Mouse (Mus musculus): ENCODE measurements around the gene Psma3. TPM values are rescaled to one million over a fixed set of nuclear protein-coding genes. Genes with fewer than 3 reads are reported as not detected.

Gene Psma3
- polyA plus RNA-seq, 1 experiment = 196 TPM

- DNase-seq (ENCODE audit: extremely low spot score in 1 of 2, low spot score in 1 of 2) = no peak
Observed at GRCm38 (mm10) chr12:71043571-71043970, 69.2 kb downstream of the Psma3 start.

GRCm38 (mm10) chr12:71044488-71044887 lies 70.1 kb downstream of the Psma3 start:
- DNase-seq (ENCODE audit: extremely low spot score in 1 of 2, low spot score in 1 of 2) = no peak

Other genes with a start within 250 kb of the Psma3 start
- 22.6 and 22.8 TPM in 2 replicates for gene Frmd6, start 149.1 kb upstream of the Psma3 start, polyA plus RNA-seq (2012; rRNA removed)
- 70.7 and 78.0 TPM in 2 replicates for gene Actr10, start 36.8 kb upstream of the Psma3 start, polyA plus RNA-seq (2012; rRNA removed)
- gene Arid4a, start 41.4 kb downstream of the Psma3 start, polyA plus RNA-seq (2012; rRNA removed) = 22.2 and 23.2 TPM in 2 replicates
- gene Tomm20l, start 136.8 kb downstream of the Psma3 start, polyA plus RNA-seq (2012; rRNA removed) = not detected in 2 replicates
- 76.5 and 92.6 TPM in 2 replicates for gene Timm9, start 162.1 kb downstream of the Psma3 start, polyA plus RNA-seq (2012; rRNA removed)
- gene 2700049A03Rik, start 162.2 kb downstream of the Psma3 start, polyA plus RNA-seq (2012; rRNA removed) = 5.6 and 5.9 TPM in 2 replicates